Mouse (Mus musculus): ENCODE measurements around the gene Them4. TPM values are rescaled to one million over a fixed set of nuclear protein-coding genes. Genes with fewer than 3 reads are reported as not detected.
A peak's percentile ranks its signal among the peaks of the same experiment; 100 is the strongest.
"Not testable (repeated sequence)": the region's sequence is repeated elsewhere in the genome, so short reads cannot be mapped to it uniquely, and the experiment has no call there.

Gene Them4
- 10.4 and 12.4 TPM in 2 replicates for total RNA-seq (2021)
- long read RNA-seq, transcript Them4-201 (6 exons, 1,781 nt): major isoform, 18 of 21 reads
- long read RNA-seq, partial matches to known transcripts: 2 of 21 reads
- long read RNA-seq, other reads (novel, unspliced or antisense): 1 of 21 reads

DNA sequence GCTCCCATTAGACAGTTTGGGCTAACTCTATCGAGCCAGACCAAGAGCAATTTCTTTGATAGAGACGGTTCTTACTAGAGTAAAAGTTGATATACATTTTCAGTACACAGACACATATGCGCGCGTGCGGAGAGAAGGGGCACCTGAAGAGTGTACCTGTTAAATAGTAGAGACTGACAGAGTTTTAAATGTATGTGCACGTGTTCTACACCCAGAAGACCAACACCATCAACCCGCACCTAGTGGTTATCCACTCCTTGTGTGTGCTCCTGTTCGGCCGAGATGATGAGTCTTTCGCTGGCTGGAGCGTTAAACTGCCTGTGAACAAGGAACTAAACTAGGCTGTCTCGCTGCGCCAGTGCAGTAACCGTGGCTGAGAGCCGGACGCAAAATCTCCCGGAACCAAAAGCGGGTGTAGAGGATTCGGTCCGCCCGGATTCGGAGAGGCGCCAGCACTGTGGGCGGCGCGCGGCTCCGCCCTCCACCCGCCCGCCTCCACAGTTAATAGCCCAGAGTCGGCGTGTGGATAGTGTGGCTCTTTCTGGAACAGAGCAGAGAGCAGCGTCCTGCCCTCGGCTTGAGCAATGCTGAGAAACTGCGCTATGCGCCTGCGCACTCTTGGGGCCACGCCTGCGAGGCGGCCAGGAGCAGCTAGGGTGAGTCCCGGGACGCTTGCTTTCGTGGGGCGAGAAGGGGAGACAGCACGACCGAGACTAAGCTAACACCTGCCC, at the start of gene Them4:
TSS of gene Them4 (plus strand) at position 457 of the 731 bp plus-strand sequence.
- DNase-seq: peak; percentile 97

DNA sequence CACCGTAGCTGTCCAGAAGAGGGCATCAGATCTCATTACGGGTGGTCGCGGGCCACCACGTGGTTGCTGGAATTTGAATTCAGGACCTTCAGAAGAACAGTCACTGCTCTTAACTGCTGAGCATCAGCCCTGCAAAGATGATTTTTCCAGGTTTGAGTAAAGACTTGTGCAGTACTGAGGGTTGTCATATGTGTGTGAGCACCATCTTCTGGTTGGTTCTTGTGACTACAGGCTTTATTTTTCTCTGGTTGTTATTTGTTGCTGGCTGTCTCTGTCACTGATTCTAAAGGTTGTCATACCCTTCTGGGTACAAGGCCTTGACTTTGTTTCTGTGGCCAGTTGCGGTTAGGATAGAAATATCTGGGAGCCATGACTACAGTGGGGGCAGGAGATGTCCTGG, 49.3 kb upstream of the Them4 start:
- DNase-seq: no peak

DNA sequence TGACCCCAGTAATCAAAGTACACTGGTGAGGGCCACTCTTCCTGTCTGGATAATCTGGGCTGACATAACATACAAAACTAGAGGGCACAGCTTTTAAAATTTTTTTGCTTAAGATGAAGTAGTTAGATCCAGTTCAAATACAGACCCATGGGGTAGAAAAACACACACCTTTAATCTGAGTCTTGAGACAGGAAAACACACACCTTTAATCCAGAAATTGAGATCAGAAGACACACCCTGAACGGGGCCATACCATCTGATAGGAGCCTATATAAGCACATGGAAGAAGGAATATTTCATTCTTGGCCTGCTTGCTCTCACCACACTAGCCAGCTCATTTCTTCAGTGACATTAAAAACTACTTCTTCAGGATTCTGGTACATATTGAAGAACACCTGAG, 46.2 kb upstream of the Them4 start, which contains the start of gene Gm4778:
TSS of gene Gm4778 (plus strand) at position 301 of the 400 bp plus-strand sequence.
- DNase-seq: not testable (repeated sequence)

DNA sequence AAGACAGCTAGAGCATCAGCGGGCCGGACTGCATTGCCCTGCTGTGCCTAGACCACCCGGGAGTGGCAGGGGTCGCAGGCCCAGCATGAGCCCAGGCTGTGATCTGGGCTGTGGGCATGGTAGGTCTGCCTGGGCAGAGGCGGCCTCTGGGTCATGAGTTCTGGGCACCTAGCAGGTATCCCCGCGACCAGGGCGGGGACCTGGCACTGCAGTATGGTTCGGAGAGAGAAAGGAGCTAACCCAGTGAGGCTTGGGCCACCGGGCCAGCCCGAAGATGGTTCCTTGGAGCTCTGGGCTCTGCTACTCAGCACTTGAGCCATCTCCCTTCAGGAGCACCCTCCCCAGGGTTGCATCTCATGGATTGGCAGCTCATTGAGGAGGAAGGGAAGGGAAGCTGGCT, 33.9 kb upstream of the Them4 start:
- no peak for DNase-seq

DNA sequence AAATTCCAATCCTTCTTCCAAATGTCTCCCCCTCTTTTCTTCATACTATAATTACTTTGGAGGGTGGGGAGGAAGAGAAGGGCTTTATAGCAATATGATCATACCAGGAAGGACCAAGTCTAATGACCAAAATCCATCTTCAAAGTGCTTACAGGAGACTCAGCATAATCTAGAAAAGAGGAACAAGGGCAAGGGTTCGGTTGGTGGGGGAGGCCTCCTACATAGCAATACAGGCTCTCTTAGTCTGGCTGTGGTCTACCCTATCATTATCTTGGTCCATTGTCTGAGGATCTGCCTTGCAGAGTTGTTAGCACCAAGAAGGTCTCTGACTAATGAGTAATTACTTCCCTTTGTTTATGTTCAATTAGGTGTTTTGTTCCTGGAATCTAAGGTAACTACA, 4.4 kb upstream of the Them4 start:
- DNase-seq: no peak

DNA sequence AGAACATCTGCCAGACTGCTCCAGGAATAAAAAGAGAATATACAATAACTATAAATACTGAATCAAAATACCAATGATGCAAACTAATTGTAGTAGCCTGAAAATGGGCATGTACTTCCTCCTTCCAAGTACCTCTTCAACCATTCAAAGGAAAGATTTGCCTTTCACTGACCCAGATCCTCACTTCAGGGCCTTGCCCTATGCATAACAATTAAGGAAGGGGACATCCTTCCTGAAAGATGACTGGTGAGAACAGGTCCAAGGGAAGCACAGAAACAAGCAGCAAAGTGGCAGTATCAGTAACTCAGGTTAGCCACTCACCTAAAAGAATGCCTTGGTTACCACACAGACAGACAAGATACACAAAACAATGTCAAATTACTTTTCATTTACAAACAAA, 2.9 kb upstream of the Them4 start:
- no peak for DNase-seq

DNA sequence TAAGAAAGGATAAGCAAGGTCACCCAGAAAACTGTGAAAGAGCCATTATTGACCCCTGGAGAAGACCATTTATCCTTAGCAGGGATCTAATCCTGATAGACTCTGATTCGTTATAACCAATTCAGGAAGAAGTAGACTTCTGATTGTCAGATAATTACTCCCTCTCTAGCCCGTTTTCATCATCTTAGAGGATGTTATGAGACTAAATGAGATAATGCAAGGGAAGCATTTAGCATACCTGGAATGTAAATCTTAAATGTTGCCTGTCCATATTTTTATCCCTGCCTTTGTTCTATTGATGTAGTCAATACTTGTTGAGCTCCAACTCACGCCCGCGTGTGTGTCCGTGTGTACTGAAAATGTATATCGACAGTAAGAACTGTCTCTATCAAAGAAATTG, 602 bp downstream of the Them4 start:
- DNase-seq: no peak

DNA sequence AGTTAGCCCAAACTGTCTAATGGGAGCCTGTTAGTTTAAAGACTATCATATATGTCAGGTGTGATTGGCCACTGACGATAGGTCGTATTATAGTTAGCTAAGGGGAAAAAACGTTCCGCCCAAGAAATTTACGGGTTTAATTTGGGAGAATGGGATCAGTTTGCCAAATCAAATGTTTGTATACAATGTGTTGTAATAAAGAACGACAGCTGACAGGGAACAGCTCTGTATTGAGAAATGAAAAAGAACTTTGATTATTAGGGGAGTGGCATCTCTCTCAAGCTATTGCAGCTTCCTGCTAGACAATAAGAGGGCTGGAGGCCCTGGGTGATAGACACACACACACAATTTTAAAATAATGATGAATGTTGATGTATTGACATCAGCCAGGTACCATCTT, 1.0 kb downstream of the Them4 start:
- no peak for DNase-seq

DNA sequence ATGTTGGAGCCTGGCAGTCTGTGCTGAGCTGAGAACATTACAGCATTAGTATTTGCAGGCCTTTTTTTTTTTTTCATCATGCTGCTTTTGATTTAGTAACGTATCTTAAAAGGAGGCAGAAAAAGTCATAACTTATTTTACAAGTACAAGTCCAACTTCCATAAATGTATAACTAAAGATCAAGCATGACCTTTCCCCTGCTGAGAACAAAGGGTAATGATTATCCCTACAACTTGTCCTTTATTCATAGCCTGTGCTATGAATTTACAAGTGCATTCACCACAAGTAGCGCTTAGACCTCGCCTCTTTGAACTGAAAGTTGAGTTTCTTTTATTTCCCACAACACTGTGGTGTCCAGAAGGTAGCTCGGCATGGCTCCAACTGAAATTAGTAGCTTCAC, 1.5 kb downstream of the Them4 start:
- no peak for DNase-seq

DNA sequence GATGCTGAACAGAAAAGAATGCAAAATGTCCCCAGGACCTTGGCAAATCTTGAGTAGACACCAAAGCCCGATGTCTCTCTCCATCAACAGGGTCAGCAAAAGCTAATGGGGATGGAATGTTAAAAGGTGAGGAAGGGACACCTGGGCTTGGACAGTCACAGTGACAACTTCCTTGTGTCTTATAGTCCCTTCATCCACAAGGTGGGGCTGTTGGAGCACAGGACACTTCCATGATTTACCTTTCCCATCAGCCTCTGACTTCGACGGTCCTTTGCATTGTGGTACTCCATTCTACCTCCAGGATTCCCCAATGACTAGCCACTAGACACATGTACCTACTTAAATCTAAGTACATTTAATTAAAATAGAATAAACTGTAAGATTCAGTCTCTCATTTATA, 18.8 kb downstream of the Them4 start:
- no peak for DNase-seq

DNA sequence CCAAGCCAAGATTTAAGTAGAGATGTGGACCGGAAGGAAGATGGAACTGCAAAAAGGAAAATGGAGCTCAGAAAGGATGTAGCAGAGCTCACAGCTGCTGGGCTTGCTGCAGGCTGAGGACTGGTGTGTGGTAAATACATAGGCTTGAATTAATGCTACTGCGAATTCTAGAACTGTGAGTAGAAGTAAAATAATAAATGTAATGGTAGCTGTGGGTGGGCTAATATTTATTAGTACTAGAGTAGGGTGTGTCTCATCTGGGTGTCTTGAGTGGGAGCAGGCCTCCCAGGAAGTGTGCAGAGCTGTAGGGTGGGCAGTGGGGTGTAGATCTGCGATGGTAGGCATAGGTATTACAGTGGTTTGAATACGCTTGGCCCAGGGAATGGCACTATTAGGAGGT, 24.6 kb downstream of the Them4 start:
- no peak for DNase-seq

DNA sequence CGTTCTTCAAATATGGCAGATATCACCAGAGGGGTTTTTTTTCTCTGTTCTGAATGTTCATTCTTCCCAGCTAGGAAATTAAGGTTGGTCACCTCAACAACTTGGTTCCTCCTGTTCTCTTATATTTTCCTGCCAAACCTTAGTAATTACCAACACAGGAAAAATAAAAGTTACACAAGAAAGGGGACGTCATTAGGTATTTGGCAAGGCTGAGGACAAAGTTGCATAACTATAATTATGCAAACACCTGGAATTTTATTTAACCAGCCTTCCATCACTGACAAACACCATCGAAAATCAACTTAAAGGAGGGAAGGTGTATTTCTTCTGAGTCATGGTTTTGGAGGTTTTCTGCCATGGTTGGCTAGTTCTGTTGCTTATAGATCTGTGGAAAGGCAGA, 28.6 kb downstream of the Them4 start:
- DNase-seq: no peak

DNA sequence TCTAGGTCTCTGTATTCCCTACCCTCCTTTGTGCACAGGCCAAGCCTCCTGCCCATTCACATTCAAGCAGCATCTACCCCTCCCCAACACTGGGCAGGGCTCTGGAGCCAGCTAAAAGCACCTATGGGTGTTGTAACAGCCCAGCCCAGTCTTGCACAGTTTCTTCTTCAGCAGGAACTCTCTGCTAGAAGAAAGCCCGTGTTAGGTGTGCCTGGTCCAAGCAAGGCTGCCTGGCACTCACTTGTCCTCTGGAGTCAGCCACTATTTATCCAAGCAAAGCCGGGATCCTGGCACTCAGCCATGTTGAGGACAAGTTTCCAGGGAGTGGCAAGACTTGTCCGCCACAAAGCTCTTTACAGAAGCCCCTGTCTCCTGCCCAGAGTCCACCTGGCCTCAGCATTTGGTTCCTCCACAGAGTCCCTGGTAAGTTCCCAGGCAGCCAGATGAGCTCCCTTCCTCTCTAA, 32.1 kb downstream of the Them4 start, which contains the start of gene Them5:
TSS of gene Them5 (plus strand) at position 141 of the 464 bp plus-strand sequence.
- DNase-seq: no peak

DNA sequence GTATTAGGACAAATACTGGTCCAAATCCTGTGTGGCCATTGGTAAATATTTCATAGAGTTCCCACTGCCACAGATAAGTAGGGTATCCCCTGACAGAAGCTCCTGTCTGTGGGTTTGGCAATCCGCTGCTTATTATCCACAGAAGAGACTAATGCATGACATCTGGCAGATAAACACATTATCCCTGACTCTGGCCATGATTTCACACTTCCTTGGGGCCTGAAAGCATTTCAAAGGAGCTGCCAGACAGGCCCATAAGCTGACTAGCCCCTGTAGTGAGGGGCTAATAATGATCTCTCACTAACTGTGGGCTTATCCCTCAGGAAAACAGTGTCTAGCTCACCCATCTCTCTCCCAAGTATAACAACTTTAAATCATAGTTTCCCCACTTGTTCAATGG, 32.7 kb downstream of the Them4 start:
- no peak for DNase-seq

DNA sequence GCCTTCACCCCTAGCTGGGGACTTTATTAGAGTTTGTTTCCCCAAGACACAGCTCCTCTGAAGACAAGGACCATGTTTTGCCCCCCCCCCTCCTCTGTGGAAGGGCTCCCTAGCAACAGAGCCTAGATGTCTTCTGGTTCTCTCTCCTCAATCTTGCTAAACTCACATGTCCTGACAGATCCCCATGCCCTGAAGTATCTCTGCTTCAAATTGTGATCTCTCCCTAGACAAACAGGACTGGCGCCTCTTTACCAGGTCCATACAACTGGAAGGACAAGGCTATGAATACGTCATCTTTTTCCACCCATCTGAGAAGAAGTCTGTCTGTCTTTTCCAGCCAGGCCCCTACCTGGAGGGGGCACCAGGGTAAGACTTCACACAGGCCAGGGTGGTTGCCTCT, 34.3 kb downstream of the Them4 start:
- DNase-seq: no peak

DNA sequence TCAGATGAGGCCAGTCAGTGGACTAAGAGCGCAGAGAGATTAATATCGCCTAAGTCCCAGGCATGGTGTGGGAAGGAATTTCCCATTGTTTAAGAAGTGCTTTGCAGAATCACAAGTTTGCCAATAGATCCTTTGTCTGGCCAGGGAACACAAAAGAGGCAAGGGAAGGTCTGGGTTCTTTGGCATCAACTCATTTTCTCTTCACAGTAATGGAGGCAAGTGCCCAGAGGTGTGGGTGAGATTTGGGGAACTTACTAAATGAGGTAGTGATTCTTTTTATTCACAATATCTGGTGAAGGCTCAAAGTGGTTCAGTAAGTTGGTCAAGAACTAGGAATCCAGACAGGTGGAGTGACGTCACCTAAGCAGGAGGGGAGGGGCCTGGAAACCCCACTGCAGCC, 35.0 kb downstream of the Them4 start:
- DNase-seq: no peak

DNA sequence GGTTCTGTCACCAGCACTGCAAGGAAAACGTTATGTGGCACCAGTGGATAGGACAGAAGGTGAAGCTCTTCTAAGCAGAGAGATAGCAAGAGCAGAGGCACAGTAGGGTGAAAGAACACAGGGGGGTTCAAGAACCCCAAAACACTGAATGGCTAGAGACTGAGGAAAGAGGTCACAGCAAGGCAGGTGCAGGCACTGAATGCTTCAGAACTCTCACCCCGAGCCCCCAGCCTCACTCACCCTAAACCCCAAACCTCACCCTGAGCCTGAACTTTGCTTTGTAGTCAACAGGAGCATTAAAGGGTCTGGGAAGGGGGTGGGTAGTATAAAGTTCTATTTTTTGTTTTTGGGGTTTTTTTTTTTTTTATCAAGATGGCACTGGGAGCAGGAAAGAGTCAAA, 38.3 kb downstream of the Them4 start:
- no peak for DNase-seq

DNA sequence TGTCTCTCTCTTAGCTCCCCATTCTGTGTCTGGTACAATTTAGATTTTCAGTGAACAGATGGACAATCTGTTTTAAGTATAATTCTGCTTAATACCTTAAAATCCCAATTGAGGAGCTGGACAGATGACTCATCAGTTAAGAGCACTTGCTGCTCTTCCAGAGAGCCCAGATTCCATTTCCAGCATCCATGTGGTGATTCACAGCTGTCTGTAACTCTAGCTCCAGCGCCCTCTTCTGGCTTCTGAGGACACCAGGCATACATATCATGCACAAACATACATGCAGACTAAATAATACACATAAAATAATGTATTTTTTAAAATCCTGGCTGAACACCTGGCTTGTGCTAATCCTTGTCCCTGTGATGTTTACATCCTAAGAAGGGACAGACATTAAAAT, 50.9 kb downstream of the Them4 start:
- DNase-seq: peak; percentile 46

DNA sequence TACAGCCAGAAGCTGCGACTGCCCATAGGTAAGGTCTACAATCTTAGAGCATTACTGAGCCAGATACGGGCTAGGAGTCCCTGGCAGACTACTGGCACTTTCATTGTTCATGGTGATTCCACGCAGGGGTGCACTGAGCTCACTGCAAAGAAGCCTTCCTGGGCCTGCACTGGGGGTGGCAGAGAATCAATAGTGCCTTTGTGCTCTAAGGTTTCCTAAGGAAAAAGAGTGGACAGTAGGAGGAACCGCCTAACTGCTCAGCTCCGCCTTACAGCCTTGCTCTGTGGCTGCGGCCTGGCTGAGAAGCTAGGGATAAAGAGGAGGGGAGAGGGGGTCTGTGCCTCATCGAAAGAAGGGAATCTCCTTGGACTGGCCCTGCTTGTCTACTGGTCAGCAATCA, 52.2 kb downstream of the Them4 start, which contains the start of gene C2cd4d:
TSS of gene C2cd4d (plus strand) at position 301 of the 400 bp plus-strand sequence.
- no peak for DNase-seq

DNA sequence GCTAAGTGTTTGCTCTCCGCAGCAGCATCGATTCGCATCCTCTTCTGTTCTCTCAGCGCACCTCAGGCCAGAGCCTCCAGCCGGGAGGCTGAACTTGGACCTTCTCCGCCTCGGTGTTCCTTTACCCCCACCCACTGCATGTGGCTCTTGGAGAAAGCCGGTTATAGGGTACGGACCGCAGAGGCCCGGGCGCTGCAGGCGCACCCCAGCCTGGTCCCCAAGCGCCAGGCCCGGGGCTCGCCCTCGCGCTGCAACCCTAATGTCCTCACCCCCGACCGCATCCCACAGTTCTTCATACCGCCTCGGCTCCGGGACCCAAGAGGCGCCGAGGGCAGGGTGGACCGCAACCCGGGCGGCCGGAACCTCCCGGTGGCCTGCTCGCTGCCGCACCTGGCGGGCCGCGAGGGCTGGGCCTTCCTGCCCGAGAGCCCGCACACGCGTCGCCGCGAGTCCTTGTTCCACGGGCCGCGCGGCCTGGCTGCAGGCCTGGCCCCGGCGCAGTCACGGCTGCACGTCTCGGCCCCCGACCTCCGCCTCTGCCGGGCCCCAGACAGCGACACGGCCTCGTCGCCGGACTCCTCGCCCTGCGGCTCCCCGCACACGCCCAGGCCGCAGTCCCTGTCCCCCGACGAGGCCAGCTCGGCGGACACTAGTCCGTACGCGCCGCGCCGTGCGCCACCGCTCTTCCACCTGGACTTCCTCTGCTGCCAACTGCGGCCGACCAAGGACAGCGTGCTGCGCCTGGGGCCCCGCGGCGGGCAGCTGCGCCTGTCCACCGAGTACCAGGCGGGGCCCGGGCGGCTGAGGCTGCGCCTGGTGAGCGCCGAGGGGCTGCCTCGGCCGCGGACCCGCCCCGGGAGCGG, 53.6 kb downstream of the Them4 start:
- DNase-seq: peak; percentile 72

DNA sequence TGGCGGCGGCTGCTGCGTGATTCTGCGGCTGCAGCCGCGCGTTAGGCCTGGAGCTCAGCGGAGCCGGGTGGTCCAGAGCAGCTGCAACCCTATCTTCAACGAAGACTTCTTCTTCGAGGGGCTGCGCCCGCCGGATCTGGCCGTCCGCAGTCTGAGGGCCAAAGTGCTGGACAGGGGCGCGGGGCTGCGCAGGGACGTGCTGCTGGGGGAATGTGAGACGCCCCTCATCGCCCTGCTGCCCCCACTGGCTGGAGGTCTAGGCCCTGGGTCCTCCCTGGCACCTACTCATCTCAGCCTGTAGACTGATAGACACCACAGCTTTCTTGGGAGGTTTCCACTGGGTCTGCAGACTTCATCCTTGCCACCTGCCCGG, 54.3 kb downstream of the Them4 start:
- no peak for DNase-seq

DNA sequence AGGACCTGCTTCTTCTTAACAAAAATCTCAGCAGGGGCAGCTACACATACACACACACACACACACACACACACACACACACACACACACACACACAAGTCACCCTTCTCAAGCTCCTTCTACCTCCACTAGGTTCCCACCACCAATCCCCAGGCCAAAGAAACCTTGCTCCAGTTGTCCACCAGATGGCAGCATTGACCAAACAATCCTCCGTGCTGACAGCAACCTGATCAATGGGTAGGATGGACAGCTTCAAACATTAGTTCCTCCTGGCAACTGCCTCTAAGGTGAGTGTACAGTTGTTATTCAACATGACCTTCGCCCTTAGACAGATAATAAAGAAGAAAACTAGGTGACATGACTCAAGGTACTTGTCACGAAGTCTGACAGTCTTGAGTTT, 56.9 kb downstream of the Them4 start:
- peak; percentile 70 for DNase-seq

DNA sequence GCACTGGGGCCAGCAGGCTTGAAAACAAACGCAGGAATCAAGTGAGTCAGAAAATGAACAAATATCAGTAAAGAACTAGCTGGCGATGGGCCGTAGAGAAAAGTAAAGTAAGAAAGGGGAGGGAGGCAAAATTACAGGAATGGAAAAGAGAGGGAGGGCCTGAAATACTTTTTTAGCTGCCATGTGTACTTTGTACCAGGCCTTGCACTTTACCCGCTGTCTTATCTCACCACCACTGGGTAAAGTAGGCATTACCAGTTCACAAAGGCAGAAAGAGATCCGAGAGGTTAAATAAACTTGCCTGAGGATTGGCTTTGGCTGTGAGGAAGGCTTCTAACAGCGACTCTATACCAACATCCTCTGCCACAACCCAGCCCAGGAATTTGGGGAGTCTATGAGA, 57.6 kb downstream of the Them4 start:
- DNase-seq: no peak
